25 mouse cellular contexts compared by ENCODE assay signal in genomic region chr1:120762921-120763595, GRCm38 (mm10).
A peak's percentile ranks its signal among the peaks of the same experiment; 100 is the strongest.
DNase-seq lines count a peak whose midpoint lies in the region; ATAC-seq and TF ChIP-seq lines count a peak whose summit lies in the region.
"Had no signal": no experiment of that assay in that cellular context is flagged by ENCODE, and none has a peak within 500 bp of the region (broad histone marks: within the 10 kb centered on the region; RNA-seq: fewer than 3 reads in every experiment).

No protein-coding gene starts in this region.

- H3K9ac ChIP-seq in lung, postnatal 0 days (replicated peaks; ENCODE audit: low read depth), result no peak overlapping the region
- H3K9ac ChIP-seq: forebrain, embryonic 15.5 days; heart, embryonic 13.5 days; limb, embryonic 12.5 days; liver, embryonic 12.5 days had no signal

- intact Hi-C loops in gastrocnemius, adult 2 months (cut with DNase I), result no loop called here
- intact Hi-C loops in heart, postnatal 36 days (cut with DNase I), result loop anchor here (5.0 kb wide), 1 partner anchor 159 kb away; no protein-coding TSS in a partner anchor

- no peak overlapping the region for H3K4me2 ChIP-seq in lung, postnatal 0 days (replicated peaks; ENCODE audit: low read depth, low read length)
- H3K4me2 ChIP-seq: forebrain, embryonic 15.5 days; heart, embryonic 13.5 days; limb, embryonic 12.5 days; liver, embryonic 12.5 days had no signal

- no peaks in the 10 kb centered on the region for H3K4me1 ChIP-seq in lung, postnatal 0 days (ENCODE audit: insufficient read depth, low read depth, low read length)
- H3K4me1 ChIP-seq: forebrain, embryonic 15.5 days; liver, embryonic 12.5 days had no signal

- no peak overlapping the region for H3K4me3 ChIP-seq in gastrocnemius, adult 2 months
- H3K4me3 ChIP-seq in lung, postnatal 0 days (ENCODE audit: low read depth, low read length), result no peak overlapping the region
- H3K4me3 ChIP-seq: forebrain, embryonic 15.5 days; heart, embryonic 13.5 days; hindbrain, embryonic 10.5 days; layer of hippocampus, adult 2 months; limb, embryonic 12.5 days; liver, embryonic 12.5 days had no signal

- H3K36me3 ChIP-seq in lung, postnatal 0 days (ENCODE audit: insufficient read depth, low read length), result no peaks in the 10 kb centered on the region
- H3K36me3 ChIP-seq: forebrain, embryonic 15.5 days; heart, embryonic 13.5 days; hindbrain, embryonic 10.5 days; limb, embryonic 12.5 days; liver, embryonic 12.5 days had no signal

- ATAC-seq in lung, postnatal 0 days, result no peak
- ATAC-seq: forebrain, embryonic 15.5 days; hindbrain, embryonic 16.5 days; intestine, embryonic 16.5 days; liver, embryonic 12.5 days had no signal

- TF ChIP-seq EP300 in lung, postnatal 0 days (IDR thresholded peaks at IDR 0.05), result no peak

- 72% methylated on average over 4 of the region's 4 CpGs for WGBS in lung, postnatal 0 days

- peak overlapping the region; percentile 79 for H3K27ac ChIP-seq in gastrocnemius, adult 2 months
- no peak overlapping the region for H3K27ac ChIP-seq in lung, postnatal 0 days (ENCODE audit: low read length)
- H3K27ac ChIP-seq: forebrain, embryonic 15.5 days; heart, embryonic 13.5 days; hindbrain, embryonic 10.5 days; layer of hippocampus, adult 2 months; limb, embryonic 12.5 days; liver, embryonic 12.5 days had no signal

- TF ChIP-seq CTCF in gastrocnemius, adult 2 months (IDR thresholded peaks at IDR 0.05), result no peak
- no peak for TF ChIP-seq CTCF in lung, postnatal 0 days (IDR thresholded peaks at IDR 0.05)

- no peaks in the 10 kb centered on the region for H3K9me3 ChIP-seq in lung, postnatal 0 days (ENCODE audit: low read length)
- H3K9me3 ChIP-seq: forebrain, embryonic 15.5 days; heart, embryonic 13.5 days; hindbrain, embryonic 10.5 days; limb, embryonic 12.5 days; liver, embryonic 12.5 days had no signal

- no peaks in the 10 kb centered on the region for H3K27me3 ChIP-seq in lung, postnatal 0 days (replicated peaks; ENCODE audit: insufficient read depth, low read length)
- H3K27me3 ChIP-seq: forebrain, embryonic 15.5 days; heart, embryonic 13.5 days; liver, embryonic 12.5 days had no signal

- DNase-seq in gastrocnemius, adult 2 months, result peak; percentile 82
- no peak for DNase-seq in gastrocnemius, postnatal 4 days (ENCODE audit: low spot score in 2 of 2)
- peak; percentile 91 for DNase-seq in ES-CJ7 (ENCODE audit: low read depth, low spot score)
- peak; percentile 59 to 70 for DNase-seq in gastrocnemius, adult 8-10 months (ENCODE audit: low spot score in 2 of 2)
- DNase-seq in heart, postnatal 36 days, result peak; percentile 10 to 29
- DNase-seq in frontal cortex, postnatal 25 days (ENCODE audit: low spot score in 2 of 2), result no peak
- no peak for DNase-seq in lung, postnatal 0 days (ENCODE audit: low spot score)
- DNase-seq: adrenal gland, postnatal 10 days; cerebellum, adult 2 months; cerebellum, postnatal 36 days; embryo, embryonic 11 days; kidney, postnatal 25 days; lung, adult 18-20 months; lung, postnatal 14 days; midbrain, embryonic 14.5 days; right cerebral cortex, postnatal 14 days; spleen, adult 18-20 months had no signal

Comparison
In these comparisons a context has a peak if more than half of its experiments do, and no peak if none do; other contexts are left out.
1. DNase-seq: peak in gastrocnemius, adult 2 months (single experiment), ES-CJ7 (single experiment), gastrocnemius, adult 8-10 months (2 of 2) and heart, postnatal 36 days (2 of 2); none in gastrocnemius, postnatal 4 days (0 of 2), frontal cortex, postnatal 25 days (0 of 2) and lung, postnatal 0 days (single experiment).